ENCODE assay signal across 10 mouse cellular contexts in genomic region chr9:20804266-20805158, GRCm38 (mm10). TPM values are rescaled to one million over a fixed set of nuclear protein-coding genes. Genes with fewer than 3 reads are reported as not detected.
DNase-seq lines count a peak whose midpoint lies in the region; ATAC-seq lines count a peak whose summit lies in the region.
"Had no signal": no experiment of that assay in that cellular context is flagged by ENCODE, and none has a peak within 500 bp of the region (broad histone marks: within the 10 kb centered on the region; RNA-seq: fewer than 3 reads in every experiment).

No protein-coding gene starts in this region.

- no peak overlapping the region for H3K9ac ChIP-seq in hindbrain, embryonic 13.5 days
- H3K9ac ChIP-seq: embryonic facial prominence, embryonic 15.5 days had no signal

- no peak overlapping the region for H3K4me2 ChIP-seq in hindbrain, embryonic 13.5 days
- H3K4me2 ChIP-seq: embryonic facial prominence, embryonic 15.5 days had no signal

- 79% methylated on average over 13 of the region's 13 CpGs for WGBS in hindbrain, embryonic 10.5 days
- WGBS in hindbrain, embryonic 13.5 days, result 84% methylated on average over 13 of the region's 13 CpGs

- H3K9me3 ChIP-seq in hindbrain, embryonic 10.5 days, result peaks cover 14% of the 10 kb centered on the region
- peaks cover 7% of the 10 kb centered on the region; the same call in 1 of the 2 replicates for H3K9me3 ChIP-seq in hindbrain, embryonic 13.5 days
- H3K9me3 ChIP-seq: embryonic facial prominence, embryonic 15.5 days had no signal

- no peak overlapping the region for H3K4me3 ChIP-seq in hindbrain, embryonic 10.5 days
- H3K4me3 ChIP-seq in hindbrain, embryonic 13.5 days, result no peak overlapping the region
- H3K4me3 ChIP-seq: embryonic facial prominence, embryonic 15.5 days; myocyte had no signal

- H3K4me1 ChIP-seq in hindbrain, embryonic 10.5 days (replicated peaks), result 0 out of 2 replicates have a peak, but pooled peaks cover 3% of the 10 kb centered on the region
- no peaks in the 10 kb centered on the region for H3K4me1 ChIP-seq in hindbrain, embryonic 13.5 days (replicated peaks)
- H3K4me1 ChIP-seq: embryonic facial prominence, embryonic 15.5 days had no signal

- no peak overlapping the region for H3K27ac ChIP-seq in hindbrain, embryonic 10.5 days
- H3K27ac ChIP-seq in hindbrain, embryonic 13.5 days, result no peak overlapping the region
- H3K27ac ChIP-seq: embryonic facial prominence, embryonic 15.5 days had no signal

- DNase-seq in hindbrain, embryonic 10.5 days (ENCODE audit: low spot score), result peak; percentile 32
- DNase-seq in ES-CJ7 (ENCODE audit: low read depth, low spot score), result peak; percentile 59
- peak; percentile 59 for DNase-seq in c-Kit-positive CD71-positive TER-119-positive erythroid progenitor cells, embryonic 14.5 days (ENCODE audit: low spot score)
- DNase-seq in gastrocnemius, postnatal 25 days, result peak; percentile 41
- DNase-seq in layer of hippocampus, postnatal 10 days (ENCODE audit: low spot score in 2 of 2), result peak; percentile 60 to 73
- peak; percentile 74 for DNase-seq in testis, postnatal 10 days (ENCODE audit: low spot score)

- no peaks in the 10 kb centered on the region for H3K36me3 ChIP-seq in hindbrain, embryonic 10.5 days
- H3K36me3 ChIP-seq in hindbrain, embryonic 13.5 days, result no peaks in the 10 kb centered on the region
- H3K36me3 ChIP-seq: embryonic facial prominence, embryonic 15.5 days had no signal

- H3K27me3 ChIP-seq in hindbrain, embryonic 10.5 days (ENCODE audit: insufficient read depth, poor library complexity, severe bottlenecking), result no peaks in the 10 kb centered on the region
- peaks cover 3% of the 10 kb centered on the region; the same call in 1 of the 2 replicates for H3K27me3 ChIP-seq in hindbrain, embryonic 13.5 days
- H3K27me3 ChIP-seq: embryonic facial prominence, embryonic 15.5 days had no signal

- ATAC-seq in hindbrain, embryonic 13.5 days (ENCODE audit: low FRiP score), result no peak
- peak; percentile 72 for ATAC-seq in megakaryocyte, adult 5-6 weeks (ENCODE audit: poor library complexity, severe bottlenecking)

RNA-seq across cellular contexts. Expression of gene Col5a3, which starts 10.4 kb away (rescaled TPM):
- polyA plus RNA-seq in hindbrain, embryonic 10.5 days (2016; fragmentation: Nextera tagmentation; extraction: Ambion mirVana), result 0.98 and 1.3 TPM in 2 replicates
- 0.36 and 0.44 TPM in 2 replicates for polyA plus RNA-seq in hindbrain, embryonic 13.5 days (2015; fragmentation: Nextera tagmentation; extraction: Ambion mirVana)
- 10 to 100 TPM; 37.8 to 41.0 TPM for total RNA-seq in gastrocnemius, postnatal 25 days (2021)
- total RNA-seq in layer of hippocampus, postnatal 10 days (2021), result 1 to 10 TPM; 1.8 to 2.3 TPM
- 0.04 TPM in 1 of 2 replicates, not detected in the other for total RNA-seq in megakaryocyte, adult 5-6 weeks (2015)
- 0.11 TPM in 1 of 2 replicates, not detected in the other for total RNA-seq in megakaryocyte, adult 5-6 weeks (2017)

RNA-seq across cellular contexts. Expression of gene Rdh8, which starts 13.8 kb away (rescaled TPM):
- polyA plus RNA-seq in hindbrain, embryonic 10.5 days (2016; fragmentation: Nextera tagmentation; extraction: Ambion mirVana), result not detected in 2 replicates
- not detected in 2 replicates for polyA plus RNA-seq in hindbrain, embryonic 13.5 days (2015; fragmentation: Nextera tagmentation; extraction: Ambion mirVana)
- total RNA-seq in gastrocnemius, postnatal 25 days (2021), result under 1 TPM in 1 of 2 experiments, not detected in 1; 0.20 TPM
- not detected for total RNA-seq in layer of hippocampus, postnatal 10 days (2021)
- total RNA-seq in megakaryocyte, adult 5-6 weeks (2015), result not detected in 2 replicates
- total RNA-seq in megakaryocyte, adult 5-6 weeks (2017), result not detected in 2 replicates
- polyA plus RNA-seq: embryonic facial prominence, embryonic 15.5 days; myocyte had no signal

RNA-seq across cellular contexts. Expression of gene Olfm2, which starts 58.4 kb away (rescaled TPM):
- 46.9 and 76.4 TPM in 2 replicates for polyA plus RNA-seq in hindbrain, embryonic 10.5 days (2016; fragmentation: Nextera tagmentation; extraction: Ambion mirVana)
- 133 and 145 TPM in 2 replicates for polyA plus RNA-seq in hindbrain, embryonic 13.5 days (2015; fragmentation: Nextera tagmentation; extraction: Ambion mirVana)
- total RNA-seq in gastrocnemius, postnatal 25 days (2021), result under 1 TPM; 0.13 to 0.20 TPM
- total RNA-seq in layer of hippocampus, postnatal 10 days (2021), result 100 to 1,000 TPM; 123 to 138 TPM
- total RNA-seq in megakaryocyte, adult 5-6 weeks (2015), result not detected in 2 replicates
- total RNA-seq in megakaryocyte, adult 5-6 weeks (2017), result not detected in 2 replicates

Comparison
In these comparisons a context has a peak if more than half of its experiments do, and no peak if none do; other contexts are left out.
1. RNA of gene Col5a3, which starts 10.4 kb away (total RNA-seq): 37.8 to 41.0 TPM in gastrocnemius, postnatal 25 days; 1.8 to 2.3 TPM in layer of hippocampus, postnatal 10 days and 0.04 to 0.11 TPM in megakaryocyte, adult 5-6 weeks; every median in the first group is over 10 times any median in the second.
2. RNA of gene Olfm2, which starts 58.4 kb away (total RNA-seq): 123 to 138 TPM in layer of hippocampus, postnatal 10 days; 0.13 to 0.20 TPM in gastrocnemius, postnatal 25 days and not detected in megakaryocyte, adult 5-6 weeks; every median in the first group is over 100 times any median in the second.
3. Peak in every context shown above with its lines, with median percentiles within 50 percentile points of each other: DNase-seq.